Mouse (Mus musculus) CH12.LX (cell line): ENCODE measurements around the gene Ikzf4. TPM values are rescaled to one million over a fixed set of nuclear protein-coding genes. Genes with fewer than 3 reads are reported as not detected.
A peak's percentile ranks its signal among the peaks of the same experiment; 100 is the strongest.

Source experiments
- DNase-seq: peaks from one replicate; pipeline ENCODE4 v3.0.0-alpha.2; 2013; ENCODE audit errors: extremely low read depth
- H3K27ac ChIP-seq: 2 replicates; pipeline ENCODE4 v1.5.1; 2012; ENCODE audit warnings: low read depth, mild to moderate bottlenecking, control low read depth, moderate library complexity; ENCODE audit not compliant: insufficient read depth
- H3K27me3 ChIP-seq: replicated peaks from 2 replicates; pipeline ENCODE3; 2012; ENCODE audit warnings: inconsistent platforms
- H3K36me3 ChIP-seq, 2 experiments: replicated peaks in 1 of 2; 2 replicates each; pipeline versions ENCODE3 to v1.6.1; 2012; ENCODE audit warnings: inconsistent platforms in 1 of 2, low read length in 1 of 2, mild to moderate bottlenecking in 1 of 2, mixed read lengths in 1 of 2, moderate library complexity in 1 of 2; ENCODE audit not compliant: control insufficient read depth in 1 of 2, insufficient read depth in 1 of 2
- H3K4me1 ChIP-seq, 2 experiments: 2 replicates each; pipeline ENCODE4 v1.6.1; 2012; ENCODE audit warnings: inconsistent platforms in 1 of 2, moderate library complexity in 1 of 2; ENCODE audit not compliant: insufficient read depth in 2 of 2, control insufficient read depth in 1 of 2
- H3K4me2 ChIP-seq: 2 replicates; pipeline ENCODE4 v1.6.1; 2012; ENCODE audit warnings: low read depth, mild to moderate bottlenecking, control low read depth; ENCODE audit not compliant: poor library complexity, insufficient read depth, severe bottlenecking
- H3K4me3 ChIP-seq, 3 experiments: fragments of 150-350 bp in 1 of 3; sonication (generic) in 1 of 3; replicated peaks in 1 of 3; 2 replicates each; pipeline versions ENCODE3 to v1.5.1; 2011 to 2012; ENCODE audit warnings: low read depth in 2 of 3, low read length in 2 of 3, mild to moderate bottlenecking in 2 of 3, moderate library complexity in 2 of 3, control low read depth in 1 of 3, improper control_type of control experiment in 1 of 3, inconsistent platforms in 1 of 3, mixed read lengths in 1 of 3; ENCODE audit not compliant: poor library complexity in 1 of 3
- H3K79me2 ChIP-seq: replicated peaks from 2 replicates; pipeline ENCODE4 v1.6.1; 2012; ENCODE audit warnings: mild to moderate bottlenecking, moderate library complexity; ENCODE audit not compliant: control insufficient read depth, poor library complexity, insufficient read depth, severe bottlenecking; ENCODE audit errors: extremely low read depth
- H3K9ac ChIP-seq: 2 replicates; pipeline ENCODE4 v1.6.1; 2012; ENCODE audit warnings: low read depth, mild to moderate bottlenecking, control low read depth, moderate library complexity; ENCODE audit not compliant: insufficient read depth
- H3K9me3 ChIP-seq: replicated peaks from 2 replicates; pipeline ENCODE3; 2012; ENCODE audit warnings: low read length, inconsistent platforms, mixed read lengths
- BHLHE40 ChIP-seq: IDR thresholded peaks from 2 replicates; pipeline ENCODE4 v1.6.1; 2011; ENCODE audit warnings: mild to moderate bottlenecking, low read depth, low read length, improper control_type of control experiment
- CTCF ChIP-seq, 2 experiments: IDR thresholded peaks in 1 of 2; conservative IDR thresholded peaks in 1 of 2; 2 replicates each; pipeline ENCODE4 v1.5.1; 2011 to 2012; ENCODE audit warnings: low read depth in 2 of 2, low read length in 2 of 2, improper control_type of control experiment in 1 of 2, inconsistent platforms in 1 of 2, mild to moderate bottlenecking in 1 of 2, moderate library complexity in 1 of 2
- E2F4 ChIP-seq: IDR thresholded peaks from 2 replicates; pipeline ENCODE4 v1.6.1; 2011; ENCODE audit warnings: low read depth, low read length, improper control_type of control experiment; ENCODE audit not compliant: insufficient replicate concordance
- GABPA ChIP-seq: IDR thresholded peaks from 2 replicates; pipeline ENCODE4 v1.6.1; 2012; ENCODE audit warnings: low read depth, low read length, improper control_type of control experiment, inconsistent platforms; ENCODE audit not compliant: insufficient replicate concordance
- JUN ChIP-seq: IDR thresholded peaks from 2 replicates; pipeline ENCODE4 v1.6.1; 2011; ENCODE audit warnings: low read depth, mild to moderate bottlenecking, low read length, improper control_type of control experiment, moderate library complexity; ENCODE audit not compliant: insufficient read depth
- KAT2A ChIP-seq: IDR thresholded peaks from 2 replicates; pipeline ENCODE4 v1.6.1; 2012; ENCODE audit warnings: low read length, improper control_type of control experiment, inconsistent platforms; ENCODE audit not compliant: insufficient replicate concordance
- MXI1 ChIP-seq: IDR thresholded peaks from 2 replicates; pipeline ENCODE4 v1.6.1; 2011; ENCODE audit warnings: mild to moderate bottlenecking, low read depth, low read length, improper control_type of control experiment
- NELFE ChIP-seq: IDR thresholded peaks from 2 replicates; pipeline ENCODE4 v1.6.1; 2011; ENCODE audit warnings: low read depth, low read length, improper control_type of control experiment
- POLR2A ChIP-seq: IDR thresholded peaks from 2 replicates; pipeline ENCODE4 v1.6.1; 2011; ENCODE audit warnings: low read depth, mild to moderate bottlenecking, improper control_type of control experiment, low read length
- RAD21 ChIP-seq: IDR thresholded peaks from 2 replicates; pipeline ENCODE4 v1.6.1; 2011; ENCODE audit warnings: low read depth, mild to moderate bottlenecking, low read length, improper control_type of control experiment, moderate library complexity
- RCOR1 ChIP-seq: conservative IDR thresholded peaks from 2 replicates; pipeline ENCODE4 v1.6.1; 2012; ENCODE audit warnings: low read depth, mild to moderate bottlenecking, inconsistent platforms, low read length, improper control_type of control experiment
- SMC3 ChIP-seq: IDR thresholded peaks from 2 replicates; pipeline ENCODE4 v1.6.1; 2011; ENCODE audit warnings: low read depth, low read length, improper control_type of control experiment
- TBP ChIP-seq: conservative IDR thresholded peaks from 2 replicates; pipeline ENCODE4 v1.6.1; 2011; ENCODE audit warnings: low read depth, low read length, improper control_type of control experiment
- USF1 ChIP-seq: IDR thresholded peaks from 2 replicates; pipeline ENCODE4 v1.6.1; 2014; ENCODE audit warnings: low read depth, mild to moderate bottlenecking, inconsistent platforms, low read length, improper control_type of control experiment
- USF2 ChIP-seq: conservative IDR thresholded peaks from 2 replicates; pipeline ENCODE4 v1.6.1; 2011; ENCODE audit warnings: low read depth, low read length, improper control_type of control experiment
- ZC3H11A ChIP-seq: IDR thresholded peaks from 2 replicates; pipeline ENCODE4 v1.6.1; 2012; ENCODE audit warnings: low read depth, mild to moderate bottlenecking, inconsistent platforms, low read length, improper control_type of control experiment
- ZKSCAN1 ChIP-seq: IDR thresholded peaks from 2 replicates; pipeline ENCODE4 v1.6.1; 2012; ENCODE audit warnings: low read depth, inconsistent platforms, low read length, improper control_type of control experiment, borderline replicate concordance
- ZNF384 ChIP-seq: IDR thresholded peaks from 2 replicates; pipeline ENCODE4 v1.6.1; 2012; ENCODE audit warnings: low read depth, low read length, improper control_type of control experiment, inconsistent platforms
- dilution Hi-C: fragments of 300-500 bp; cut with MboI; formaldehyde crosslinking; loops from 2 replicates; pipeline ENCODE4 v1.14.3; 2020; ENCODE audit warnings: low sequenced_read_pairs; ENCODE audit not compliant: extremely low pct_unique_long_range_greater_than_20kb, extremely low pct_ligation_motif_present
- in situ Hi-C: fragments of 300-500 bp; cut with MboI; formaldehyde crosslinking; loops from 3 replicates; pipeline ENCODE4 v1.14.3; 2019; ENCODE audit warnings: low sequenced_read_pairs, low pct_ligation_motif_present, low pct_unique_long_range_greater_than_20kb, mixed read lengths
- polyA plus RNA-seq: library from polyadenylated mRNA; unstranded; fragments of >175 nt; gene quantifications from 2 replicates; pipeline ENCODE4 v1.2.1, GENCODE M21; 2012; ENCODE audit warnings: low read depth; ENCODE audit not compliant: insufficient read length
- total RNA-seq, 2 experiments: library from RNA; depleted of rRNA; stranded (reverse); fragments of 300-350 nt in 1 of 2; fragments of >200 nt in 1 of 2; gene quantifications; 2 replicates each; pipeline ENCODE4 v1.2.3; 2012 to 2014

Gene Ikzf4
- total and polyA plus RNA-seq, 3 experiments: 0.08 to 1.5 (median 0.09) TPM

GRCm38 (mm10) chr10:128612433-128613153 is 33.2 kb downstream of the Ikzf4 start:
- peak overlapping the region; percentile 95 for H3K4me2 ChIP-seq
- H3K4me1 ChIP-seq: peaks cover 0 to 13% of the 10 kb centered on the region in 2 experiments; a peak in 2 of 4 replicates
- no peak overlapping the region for H3K27ac ChIP-seq
- peak; percentile 90 for DNase-seq
- TF ChIP-seq GABPA (no peak), ZNF384 (no peak), USF2 (no peak), POLR2A (peak; percentile 52), CTCF (conservative IDR thresholded peaks at IDR 0.05 in 1 of 2, IDR thresholded peaks at IDR 0.05 in 1 of 2; ENCODE audit: low read depth in 2 of 2, low read length in 2 of 2) (peak; percentile 90 to 92), RAD21 (peak; percentile 82), NELFE (peak; percentile 48; the same call in 1 of the 2 replicates), USF1 (no peak), SMC3 (peak; percentile 54), JUN (no peak), BHLHE40 (no peak), E2F4 (no peak), MXI1 (no peak), RCOR1 (no peak), TBP (no peak)
- H3K4me3 ChIP-seq: peak overlapping the region; percentile 8 to 62 (median 45)
- H3K9ac ChIP-seq: peak overlapping the region; percentile 46; the same call in 1 of the 2 replicates
- H3K36me3 ChIP-seq: no peaks in the 10 kb centered on the region
- H3K9me3 ChIP-seq: no peaks in the 10 kb centered on the region
- dilution Hi-C loops (no loop called here), in situ Hi-C loops (no loop called here)
- H3K27me3 ChIP-seq: no peaks in the 10 kb centered on the region
- no peaks in the 10 kb centered on the region for H3K79me2 ChIP-seq

- H3K9me3 ChIP-seq: no peaks in the 10 kb centered on the region
- no peak overlapping the region for H3K9ac ChIP-seq
- TF ChIP-seq ZC3H11A (no peak), BHLHE40 (no peak), ZKSCAN1 (no peak), KAT2A (no peak), RCOR1 (no peak)
- H3K4me1 ChIP-seq: peaks cover 7 to 21% of the 10 kb centered on the region in 2 experiments; a peak in 3 of 4 replicates
- H3K79me2 ChIP-seq: no peaks in the 10 kb centered on the region
- no peak overlapping the region for H3K27ac ChIP-seq
- no peak overlapping the region for H3K4me2 ChIP-seq
- no peaks in the 10 kb centered on the region for H3K36me3 ChIP-seq
- dilution Hi-C loops: no loop called here
- H3K27me3 ChIP-seq: no peaks in the 10 kb centered on the region
- no peak overlapping the region for H3K4me3 ChIP-seq
- in situ Hi-C loops: no loop called here
- DNase-seq: no peak
Measured at GRCm38 (mm10) chr10:128606483-128606882, 39.3 kb downstream of the Ikzf4 start.
